Mouse (Mus musculus) cerebellum, postnatal 36 days (tissue): Measurements from ENCODE around the gene Maml2.

ENCODE experiments used
- DNase-seq, 2 experiments: peaks; one replicate each; pipeline ENCODE4 v3.0.0; 2021 to 2022; ENCODE audit warnings: mixed read lengths in 2 of 2

The Maml2 gene

GRCm38 (mm10) chr9:13454651-13455123 is 156.9 kb downstream of the Maml2 start:
- no peak for DNase-seq

GRCm38 (mm10) chr9:13455231-13455630 is 157.5 kb downstream of the Maml2 start:
- no peak for DNase-seq

- no peak for DNase-seq
These were observed 160.0 kb downstream of the Maml2 start for GRCm38 (mm10) chr9:13457774-13458173.

- DNase-seq = no peak
These were observed 161.6 kb downstream of the Maml2 start for GRCm38 (mm10) chr9:13459371-13459770.

GRCm38 (mm10) chr9:13460012-13460411 is 162.3 kb downstream of the Maml2 start:
- no peak for DNase-seq

- DNase-seq = no peak
These were observed 163.2 kb downstream of the Maml2 start for GRCm38 (mm10) chr9:13460926-13461325.

GRCm38 (mm10) chr9:13465358-13466020 is 167.7 kb downstream of the Maml2 start:
- DNase-seq = no peak

GRCm38 (mm10) chr9:13466351-13466750 is 168.6 kb downstream of the Maml2 start:
- DNase-seq = no peak

- DNase-seq = no peak
These were observed 169.1 kb downstream of the Maml2 start for GRCm38 (mm10) chr9:13466816-13467215.

- DNase-seq = no peak
These were observed 170.0 kb downstream of the Maml2 start for GRCm38 (mm10) chr9:13467745-13468144.

GRCm38 (mm10) chr9:13468778-13469177 is 171.0 kb downstream of the Maml2 start:
- no peak for DNase-seq

GRCm38 (mm10) chr9:13470013-13470412 is 172.3 kb downstream of the Maml2 start:
- no peak for DNase-seq

- DNase-seq = peak; percentile 22 to 36
These were observed 177.2 kb downstream of the Maml2 start for GRCm38 (mm10) chr9:13474951-13475350.

- no peak for DNase-seq
These were observed 181.5 kb downstream of the Maml2 start for GRCm38 (mm10) chr9:13479275-13479674.

- no peak for DNase-seq
These were observed 185.7 kb downstream of the Maml2 start for GRCm38 (mm10) chr9:13483199-13484068.

- no peak for DNase-seq
These were observed 186.8 kb downstream of the Maml2 start for GRCm38 (mm10) chr9:13484267-13485240.

GRCm38 (mm10) chr9:13485914-13486313 is 188.2 kb downstream of the Maml2 start:
- no peak for DNase-seq

- no peak for DNase-seq
These were observed 193.3 kb downstream of the Maml2 start for GRCm38 (mm10) chr9:13491107-13491506.

GRCm38 (mm10) chr9:13491854-13492620 is 194.3 kb downstream of the Maml2 start:
- DNase-seq = no peak

- DNase-seq = no peak
These were observed 195.1 kb downstream of the Maml2 start for GRCm38 (mm10) chr9:13492807-13493206.

GRCm38 (mm10) chr9:13493746-13494145 is 196.0 kb downstream of the Maml2 start:
- no peak for DNase-seq

- DNase-seq = no peak
These were observed 197.8 kb downstream of the Maml2 start for GRCm38 (mm10) chr9:13495530-13495929.
